Comparison of ENCODE assay signal across 8 mouse cellular contexts in the genomic region with DNA sequence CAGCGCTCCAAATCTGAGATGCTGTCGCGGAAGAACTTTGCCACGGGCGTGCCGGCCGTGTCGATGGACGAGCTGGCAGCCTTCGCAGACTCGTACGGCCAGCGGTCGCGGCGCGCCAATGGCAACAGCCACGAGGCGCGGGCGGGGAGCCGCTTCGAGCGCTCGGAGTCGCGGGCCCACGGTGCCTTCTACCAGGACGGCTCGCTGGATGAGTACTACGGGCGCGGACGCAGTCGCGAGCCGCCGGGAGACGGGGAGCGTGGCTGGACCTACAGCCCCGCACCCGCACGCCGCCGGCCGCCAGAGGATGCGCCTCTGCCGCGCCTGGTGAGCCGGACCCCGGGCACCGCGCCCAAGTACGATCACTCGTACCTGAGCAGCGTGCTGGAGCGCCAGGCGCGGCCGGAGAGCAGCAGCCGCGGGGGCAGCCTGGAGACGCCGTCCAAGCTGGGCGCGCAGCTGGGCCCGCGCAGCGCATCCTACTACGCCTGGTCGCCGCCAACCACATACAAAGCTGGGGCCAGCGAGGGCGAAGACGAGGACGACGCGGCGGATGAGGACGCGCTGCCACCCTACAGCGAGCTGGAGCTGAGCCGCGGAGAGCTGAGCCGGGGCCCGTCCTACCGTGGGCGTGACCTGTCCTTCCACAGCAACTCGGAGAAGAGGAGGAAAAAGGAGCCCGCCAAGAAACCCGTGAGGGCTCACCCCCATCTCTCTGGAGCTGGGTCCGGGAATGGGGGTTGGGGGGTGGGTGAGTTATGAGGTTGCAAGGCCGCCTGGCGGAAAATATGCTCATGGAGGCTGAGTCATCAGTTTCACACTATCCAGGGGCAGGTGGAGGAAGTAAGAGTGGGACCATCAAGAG. TPM values are rescaled to one million over a fixed set of nuclear protein-coding genes. Genes with fewer than 3 reads are reported as not detected.
DNase-seq lines count a peak whose midpoint lies in the region; ATAC-seq lines count a peak whose summit lies in the region.

No protein-coding gene starts in this region.

- peaks cover 35% of the 10 kb centered on the region for H3K27me3 ChIP-seq in heart, embryonic 11.5 days (ENCODE audit: control insufficient read depth, insufficient read depth, low read length)
- H3K27me3 ChIP-seq in megakaryocyte, embryonic 14.5 days (replicated peaks): peaks cover 64% of the 10 kb centered on the region
- peaks cover 20% of the 10 kb centered on the region for H3K27me3 ChIP-seq in stomach, embryonic 16.5 days (ENCODE audit: control insufficient read depth, insufficient read depth, low read length)

- peak overlapping the region; percentile 54 for H3K4me3 ChIP-seq in heart, embryonic 11.5 days (ENCODE audit: low read depth, low read length)
- peak overlapping the region; percentile 83 for H3K4me3 ChIP-seq in megakaryocyte, embryonic 14.5 days (replicated peaks)
- H3K4me3 ChIP-seq in stomach, embryonic 16.5 days (replicated peaks; ENCODE audit: low read length): peak overlapping the region; percentile 53

- H3K9ac ChIP-seq in heart, embryonic 11.5 days (ENCODE audit: low read depth, low read length): peak overlapping the region; percentile 56; the same call in 1 of the 2 replicates
- H3K9ac ChIP-seq in stomach, embryonic 16.5 days (ENCODE audit: low read length): peak overlapping the region; percentile 59

- no peak overlapping the region for H3K27ac ChIP-seq in heart, embryonic 11.5 days (ENCODE audit: low read depth, low read length)
- no peak overlapping the region for H3K27ac ChIP-seq in stomach, embryonic 16.5 days (ENCODE audit: low read length)

- H3K9me3 ChIP-seq in heart, embryonic 11.5 days (replicated peaks; ENCODE audit: control insufficient read depth, low read length): no peaks in the 10 kb centered on the region
- no peaks in the 10 kb centered on the region; the same call in 1 of the 2 replicates for H3K9me3 ChIP-seq in megakaryocyte, embryonic 14.5 days
- H3K9me3 ChIP-seq in stomach, embryonic 16.5 days (replicated peaks; ENCODE audit: control insufficient read depth, low read length): no peaks in the 10 kb centered on the region

- 1% methylated on average over 92 of the region's 94 CpGs for WGBS in heart, embryonic 11.5 days (ENCODE audit: insufficient replicate concordance)
- 1% methylated on average over 94 of the region's 94 CpGs for WGBS in stomach, embryonic 16.5 days

- 0 out of 2 replicates have a peak, but pooled peaks cover 2% of the 10 kb centered on the region for H3K4me1 ChIP-seq in heart, embryonic 11.5 days (ENCODE audit: control insufficient read depth, insufficient read depth, low read length)
- peaks cover 8% of the 10 kb centered on the region for H3K4me1 ChIP-seq in megakaryocyte, embryonic 14.5 days
- no peaks in the 10 kb centered on the region for H3K4me1 ChIP-seq in stomach, embryonic 16.5 days (ENCODE audit: control insufficient read depth, insufficient read depth, low read length)

- peak overlapping the region; percentile 93 for H3K4me2 ChIP-seq in heart, embryonic 11.5 days
- H3K4me2 ChIP-seq in stomach, embryonic 16.5 days (ENCODE audit: low read depth, low read length): peak overlapping the region; percentile 98

- no peaks in the 10 kb centered on the region for H3K36me3 ChIP-seq in heart, embryonic 11.5 days (ENCODE audit: control insufficient read depth, insufficient read depth, low read length)
- no peaks in the 10 kb centered on the region for H3K36me3 ChIP-seq in megakaryocyte, embryonic 14.5 days (replicated peaks; ENCODE audit: low read length)
- H3K36me3 ChIP-seq in stomach, embryonic 16.5 days (ENCODE audit: control insufficient read depth, insufficient read depth, low read length): no peaks in the 10 kb centered on the region

- ATAC-seq in heart, embryonic 11.5 days (replicated peaks; ENCODE audit: insufficient number of reproducible peaks, low FRiP score, low TSS enrichment): peak; percentile 64
- peak; percentile 71 for ATAC-seq in stomach, embryonic 16.5 days (ENCODE audit: insufficient read depth, low FRiP score)

- DNase-seq in heart, adult 8-10 months (ENCODE audit: low spot score): no peak
- peak; percentile 11 for DNase-seq in cerebellum, adult 8-10 months
- DNase-seq in forelimb bud, embryonic 11.5 days (ENCODE audit: low read depth, low spot score): peak; percentile 26
- peak; percentile 37 for DNase-seq in kidney, postnatal 10 days
- no peak for DNase-seq in spleen, adult 12 weeks (ENCODE audit: low spot score)

RNA-seq across cellular contexts. Expression of a gene that starts 55.1 kb away (rescaled TPM):
- 1.9 TPM in 2 replicates for polyA plus RNA-seq in heart, embryonic 11.5 days (2014; fragmentation: Nextera tagmentation; extraction: Ambion mirVana)
- 1 to 10 TPM; 2.7 to 3.2 (median 2.9) TPM for total RNA-seq in heart, adult 8-10 months (2022)
- polyA plus RNA-seq in megakaryocyte, embryonic 14.5 days (2012; ENCODE audit: insufficient read depth, low replicate concordance): not detected in 2 replicates
- polyA plus RNA-seq in stomach, embryonic 16.5 days (2015; fragmentation: Nextera tagmentation; extraction: Ambion mirVana): 0.87 and 1.1 TPM in 2 replicates

Comparison
In these comparisons a context has a peak if more than half of its experiments do, and no peak if none do; other contexts are left out.
1. DNase-seq: peak in cerebellum, adult 8-10 months (single experiment), forelimb bud, embryonic 11.5 days (single experiment) and kidney, postnatal 10 days (single experiment); none in heart, adult 8-10 months (single experiment) and spleen, adult 12 weeks (single experiment).
2. Peak in every context shown above with its lines, with median percentiles within 50 percentile points of each other: H3K4me3 ChIP-seq.